Mouse (Mus musculus) adrenal gland, postnatal 25 days (tissue): Measurements from ENCODE around the gene Ucp2. TPM values are rescaled to one million over a fixed set of nuclear protein-coding genes. Genes with fewer than 3 reads are reported as not detected.

Experiments used
- DNase-seq: peaks from one replicate; pipeline ENCODE4 v3.0.0; 2021; ENCODE audit warnings: mixed read lengths
- total RNA-seq: library from RNA; stranded (reverse); gene quantifications from 2 replicates; pipeline ENCODE4 v1.2.3, GENCODE M21; 2021

Gene Ucp2
- total RNA-seq, 1 experiment from 2014 or later = 190 TPM

- DNase-seq = no peak
Observed at GRCm38 (mm10) chr7:100504740-100505487, 11.8 kb downstream of the Ucp2 start.

DNA sequence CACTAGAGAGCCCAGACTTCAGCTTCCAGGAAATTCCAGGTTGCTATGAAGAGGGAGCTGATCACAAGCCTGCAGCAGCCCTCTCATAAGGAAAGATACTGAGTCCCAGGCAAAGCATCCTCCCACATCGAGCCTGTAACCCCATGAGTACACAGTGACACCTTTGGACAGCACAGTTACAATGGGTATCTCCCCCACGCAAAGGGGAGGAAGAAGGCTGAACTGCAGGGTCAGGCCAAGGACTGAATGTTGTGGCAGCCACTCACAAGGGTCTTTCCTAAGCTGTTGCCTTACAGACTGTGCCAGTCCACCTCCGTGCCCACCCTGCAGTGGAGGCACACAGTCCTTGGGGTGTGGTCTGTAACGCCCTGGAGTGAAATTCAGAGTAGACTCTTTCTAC, 13.4 kb downstream of the Ucp2 start:
- no peak for DNase-seq

- no peak for DNase-seq
Observed at GRCm38 (mm10) chr7:100508670-100509069, 15.5 kb downstream of the Ucp2 start.

- DNase-seq = no peak
Observed at GRCm38 (mm10) chr7:100511602-100512001, 18.5 kb downstream of the Ucp2 start.

- DNase-seq = no peak
Observed at GRCm38 (mm10) chr7:100514573-100514972, 21.4 kb downstream of the Ucp2 start, which contains the start of gene Dnajb13. Gene Dnajb13, minus strand, starts transcription at chr7:100514960.

DNA sequence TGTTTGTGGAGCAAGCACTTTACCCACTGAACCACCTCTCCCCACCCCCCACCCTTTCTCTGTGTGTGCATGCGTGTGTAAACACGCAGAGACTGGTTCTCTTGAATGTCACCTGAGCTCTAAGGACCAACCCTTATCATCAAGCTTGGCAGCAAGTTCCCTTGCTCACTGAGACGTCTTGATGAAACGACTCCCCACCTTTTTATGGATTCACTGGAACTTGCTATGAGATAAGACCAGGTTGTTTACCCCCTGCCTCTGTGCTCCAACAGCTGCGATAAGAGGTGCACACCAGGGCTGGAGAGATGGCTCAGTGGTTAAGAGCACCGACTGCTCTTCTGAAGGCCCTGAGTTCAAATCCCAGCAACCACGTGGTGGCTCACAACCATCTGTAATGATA, 27.1 kb downstream of the Ucp2 start:
- no peak for DNase-seq

DNA sequence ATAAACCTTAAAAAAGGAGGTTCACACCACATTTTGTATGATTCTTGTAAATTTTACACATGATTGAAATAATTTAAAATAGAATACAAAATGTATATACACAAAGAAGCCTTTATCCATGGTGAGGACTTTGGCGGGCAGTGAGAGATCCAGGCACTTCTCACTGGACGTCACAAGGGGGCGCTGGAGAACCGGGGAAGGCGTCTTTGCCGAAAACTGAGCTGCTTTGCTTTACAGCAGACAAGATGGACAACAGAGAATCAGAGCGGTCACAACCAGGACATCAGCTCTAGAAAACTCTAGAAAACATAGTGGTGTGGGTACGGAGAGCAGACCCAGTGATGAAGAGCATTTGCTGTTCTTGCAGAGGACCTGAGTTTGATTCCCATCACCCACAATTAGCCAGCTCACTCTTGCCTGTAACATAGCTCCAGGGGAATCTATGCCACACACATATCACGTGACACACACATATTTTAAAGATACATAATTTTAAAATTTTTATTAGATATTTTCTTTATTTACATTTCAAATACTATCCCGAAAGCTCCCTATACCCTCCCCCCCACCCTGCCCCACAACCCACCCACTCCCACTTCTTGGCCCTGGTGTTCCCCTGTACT, 27.6 kb downstream of the Ucp2 start:
- peak; percentile 90 for DNase-seq

GRCm38 (mm10) chr7:100522222-100522621, 29.1 kb downstream of the Ucp2 start:
- DNase-seq = no peak

- DNase-seq = no peak
Observed at GRCm38 (mm10) chr7:100524669-100525068, 31.5 kb downstream of the Ucp2 start.

- DNase-seq = no peak
Observed at GRCm38 (mm10) chr7:100530766-100531165, 37.6 kb downstream of the Ucp2 start.

DNA sequence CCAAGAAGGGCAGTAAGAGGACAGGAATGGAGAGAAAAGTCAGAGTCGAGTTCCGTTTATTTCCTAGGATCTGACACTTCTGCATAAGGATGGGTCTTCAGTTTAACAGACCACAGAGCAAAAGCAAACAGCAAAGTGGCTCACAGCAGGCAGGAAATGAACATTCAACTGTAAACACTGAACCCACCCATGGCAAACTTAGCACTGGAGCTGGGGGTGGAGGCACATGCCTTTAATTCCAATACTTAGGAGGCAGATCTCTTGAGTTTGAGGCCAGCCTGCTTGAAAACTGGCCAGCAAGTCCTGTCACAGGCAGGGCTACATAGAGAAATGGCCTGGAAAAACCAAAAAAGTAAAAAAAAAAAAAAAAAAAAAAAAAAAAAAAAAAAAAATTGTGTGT, 40.4 kb downstream of the Ucp2 start:
- DNase-seq = no peak

DNA sequence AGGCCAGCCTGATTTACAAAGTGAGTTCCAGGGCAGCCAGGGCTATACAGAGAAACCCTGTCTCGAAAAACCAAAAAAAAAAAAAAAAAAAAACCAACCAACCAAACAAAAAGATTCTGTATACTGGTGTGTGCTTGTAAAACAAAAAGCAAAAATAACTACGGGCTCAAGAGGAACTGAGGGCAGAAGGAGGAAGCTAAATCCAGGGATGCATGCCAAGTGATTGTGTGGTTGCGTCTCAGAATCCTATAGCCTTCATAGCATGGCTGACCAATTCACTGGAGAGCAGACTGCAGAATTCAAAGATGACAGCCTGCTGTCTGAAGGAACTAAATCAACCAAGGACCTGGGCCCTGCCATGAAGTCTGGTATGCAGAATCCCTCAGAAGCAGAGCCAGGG, 41.1 kb downstream of the Ucp2 start:
- no peak for DNase-seq

- no peak for DNase-seq
Observed at GRCm38 (mm10) chr7:100535831-100536230, 42.7 kb downstream of the Ucp2 start.

GRCm38 (mm10) chr7:100536804-100537518, 43.8 kb downstream of the Ucp2 start, which contains the start of gene Coa4:
Gene Coa4, plus strand, starts transcription at chr7:100537071.
- peak; percentile 81 for DNase-seq

- DNase-seq = no peak
Observed at GRCm38 (mm10) chr7:100537519-100537902, 44.4 kb downstream of the Ucp2 start.

- no peak for DNase-seq
Observed at GRCm38 (mm10) chr7:100539516-100539915, 46.4 kb downstream of the Ucp2 start.

GRCm38 (mm10) chr7:100544437-100544836, 51.3 kb downstream of the Ucp2 start:
- no peak for DNase-seq

GRCm38 (mm10) chr7:100547631-100548030, 54.5 kb downstream of the Ucp2 start:
- peak; percentile 56 for DNase-seq

GRCm38 (mm10) chr7:100549796-100550195, 56.7 kb downstream of the Ucp2 start:
- DNase-seq = no peak

DNA sequence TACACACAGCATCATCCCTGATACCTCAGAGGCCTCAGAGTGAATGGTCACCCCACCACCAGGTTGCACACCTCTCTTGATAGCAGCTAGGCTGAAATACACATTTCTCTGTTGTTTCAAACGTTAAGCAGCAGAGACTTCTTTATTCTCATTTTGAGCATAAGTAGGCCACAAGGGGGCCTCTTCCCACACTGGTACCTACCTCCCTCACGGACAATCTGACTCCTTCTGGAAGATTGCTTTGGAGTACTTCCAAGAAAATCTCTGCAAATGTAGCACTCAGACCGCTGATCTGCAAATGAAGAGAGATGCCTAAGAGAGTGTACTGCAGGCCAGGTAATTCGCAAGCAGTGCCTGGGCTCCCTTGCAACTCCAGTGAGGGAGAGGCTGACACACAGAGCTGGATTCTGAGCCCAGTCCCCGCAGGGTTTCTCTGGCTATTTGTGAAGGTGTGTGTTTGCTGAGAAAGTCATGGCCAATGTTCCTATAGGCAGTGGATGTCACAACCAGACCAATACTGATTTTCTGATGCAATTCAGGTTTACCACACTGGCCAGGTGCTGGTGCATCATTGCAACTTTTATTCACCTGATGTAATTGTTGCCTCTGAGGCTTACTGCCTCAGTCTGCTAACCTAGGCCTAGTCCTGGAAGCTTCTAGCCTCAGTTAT, 57.3 kb downstream of the Ucp2 start:
- no peak for DNase-seq
